Mouse (Mus musculus): ENCODE results near the gene Gm4894. TPM values are rescaled to one million over a fixed set of nuclear protein-coding genes. Genes with fewer than 3 reads are reported as not detected.
A peak's percentile ranks its signal among the peaks of the same experiment; 100 is the strongest.

Gene Gm4894
- total RNA-seq (2021): not detected
- long read RNA-seq, experiment 1: 0 reads
- long read RNA-seq, experiment 2: 0 reads

GRCm38 (mm10) chr9:49250231-49250630 is at the start of gene Gm4894:
Gene Gm4894 (plus strand): TSS chr9:49250531.
- DNase-seq: no peak

DNA sequence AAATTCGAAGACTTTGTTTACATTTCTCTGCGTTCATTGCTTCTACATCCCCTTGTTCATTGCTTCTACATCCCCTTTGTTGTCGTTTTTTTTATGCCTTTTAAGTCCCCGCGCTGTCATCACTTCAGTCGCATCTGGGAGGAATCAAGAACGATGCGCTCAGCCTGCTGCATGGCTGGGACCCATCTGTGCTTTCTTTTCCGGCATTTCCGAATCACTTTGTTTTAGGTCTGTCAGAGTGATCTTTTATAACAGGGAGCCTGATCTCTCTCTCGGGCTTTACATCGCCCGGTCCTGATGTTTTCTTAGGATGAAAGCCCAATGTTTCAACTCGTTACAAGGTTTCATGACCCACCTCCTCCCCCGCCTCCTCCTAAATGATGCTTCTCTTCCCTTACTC is 44.0 kb upstream of the Gm4894 start:
- DNase-seq: no peak

GRCm38 (mm10) chr9:49211493-49211892 is 38.8 kb upstream of the Gm4894 start:
- no peak for DNase-seq

- no peak for DNase-seq
Measured at GRCm38 (mm10) chr9:49214734-49215133, 35.6 kb upstream of the Gm4894 start.

DNA sequence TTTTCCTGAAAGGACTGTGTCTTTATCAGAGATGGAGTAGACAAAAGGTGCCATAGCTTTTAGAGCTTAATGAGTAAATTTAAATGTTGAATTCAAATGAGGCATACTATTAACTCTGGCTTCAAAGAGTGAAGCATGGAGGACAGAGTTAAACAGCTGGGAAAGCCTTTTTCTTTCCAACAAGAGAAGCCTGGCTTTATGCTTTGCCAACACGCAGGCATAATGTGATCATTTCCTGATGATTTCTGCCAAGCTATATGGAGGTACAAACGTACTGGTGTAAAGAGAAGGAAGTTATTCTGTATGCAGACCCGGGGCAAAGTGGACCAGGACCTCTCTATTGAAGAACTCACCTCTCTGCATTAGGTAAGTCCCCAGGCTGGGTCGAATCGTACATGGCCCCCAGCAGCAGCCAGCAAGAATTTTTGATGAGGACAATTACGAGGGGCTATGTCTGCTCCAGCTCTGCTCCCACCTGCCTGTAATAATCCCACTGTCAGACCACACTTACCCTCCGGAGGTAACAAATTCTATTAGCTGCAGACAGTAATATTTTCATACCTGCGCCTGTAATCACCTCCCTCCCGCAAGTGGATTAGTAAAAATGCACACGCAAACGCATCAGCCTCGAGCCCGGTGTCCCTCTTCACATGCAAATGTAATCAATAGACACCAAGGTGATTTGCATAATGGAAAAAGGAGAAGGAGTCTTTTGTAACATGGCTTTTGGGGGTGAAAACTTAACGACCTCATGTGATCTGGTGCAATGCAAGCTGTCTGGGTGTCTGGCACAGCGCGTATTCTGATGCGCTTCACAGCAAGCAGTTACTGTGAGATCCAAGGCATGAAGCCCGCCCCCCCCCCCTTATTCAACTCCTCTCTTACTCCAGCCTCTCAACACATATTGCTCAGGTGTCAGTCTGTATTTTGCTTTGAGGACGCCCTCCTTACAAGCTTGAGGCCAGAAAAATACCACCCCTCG is 32.4 kb upstream of the Gm4894 start:
- no peak for DNase-seq

GRCm38 (mm10) chr9:49224488-49224887 is 25.8 kb upstream of the Gm4894 start:
- no peak for DNase-seq

- DNase-seq: no peak
Measured at GRCm38 (mm10) chr9:49227442-49227841, 22.9 kb upstream of the Gm4894 start.

GRCm38 (mm10) chr9:49229054-49229453 is 21.3 kb upstream of the Gm4894 start:
- DNase-seq: no peak

GRCm38 (mm10) chr9:49246839-49247238 is 3.5 kb upstream of the Gm4894 start:
- DNase-seq: peak; percentile 71

DNA sequence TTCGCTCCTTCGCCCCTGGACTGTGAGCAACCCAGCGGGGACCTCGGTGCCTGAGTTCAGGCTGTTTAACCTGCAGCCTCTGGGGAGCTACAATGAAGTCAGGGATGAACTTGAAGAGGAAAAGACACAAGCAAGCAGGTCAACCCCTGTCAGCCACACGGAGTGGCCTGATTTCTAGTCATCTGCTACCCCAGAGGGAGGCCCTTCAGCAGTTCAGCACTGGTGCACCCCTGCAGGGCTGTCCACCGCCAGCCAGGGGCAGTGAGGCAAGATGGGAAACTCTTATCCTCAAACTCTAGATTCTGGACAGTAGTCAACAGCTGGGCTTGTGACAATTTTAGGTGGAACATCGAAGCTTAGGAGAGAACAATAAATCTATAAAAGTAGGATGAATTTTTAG is 18.6 kb downstream of the Gm4894 start:
- no peak for DNase-seq

GRCm38 (mm10) chr9:49273566-49273965 is 23.2 kb downstream of the Gm4894 start:
- DNase-seq: no peak

- DNase-seq: no peak
Measured at GRCm38 (mm10) chr9:49275976-49276375, 25.6 kb downstream of the Gm4894 start.

DNA sequence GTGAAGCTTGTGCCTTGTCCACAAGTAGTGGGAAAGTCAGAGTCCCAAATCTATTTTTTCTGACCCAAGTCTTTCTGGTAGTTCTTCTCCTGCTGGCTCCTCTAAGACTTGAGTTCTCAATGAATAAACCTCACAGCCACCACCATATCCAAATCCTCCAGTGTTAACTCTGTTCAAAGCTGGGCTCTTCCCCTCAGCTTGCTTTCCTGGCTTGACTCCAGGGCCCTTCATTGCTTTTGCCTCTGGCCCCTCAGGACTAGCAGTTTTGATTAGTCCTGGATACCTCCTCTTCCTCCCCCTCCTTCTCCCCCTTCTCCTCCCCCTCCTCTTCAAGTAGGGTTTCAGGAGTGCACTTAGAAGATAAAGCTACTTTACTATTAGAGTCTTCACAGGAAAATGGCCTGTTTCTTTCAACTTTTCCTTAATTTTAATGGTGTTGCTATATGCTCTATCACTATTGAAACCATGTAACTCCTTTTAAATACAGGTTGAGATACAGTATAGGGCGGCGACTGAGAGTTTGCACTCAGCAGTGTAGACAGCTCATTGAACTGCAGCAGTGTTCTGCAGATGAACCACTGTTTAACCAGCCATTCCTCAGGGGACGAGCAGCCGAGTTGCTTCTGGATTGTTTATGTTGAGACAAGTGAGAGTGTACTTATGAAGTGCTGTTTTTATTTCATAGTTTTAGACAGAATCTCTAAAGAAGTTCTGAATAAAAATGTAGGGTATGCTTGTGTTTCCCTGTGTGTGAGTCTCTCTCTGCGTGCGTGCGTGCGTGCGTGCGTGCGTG is 26.4 kb downstream of the Gm4894 start:
- DNase-seq: no peak

- no peak for DNase-seq
Measured at GRCm38 (mm10) chr9:49295101-49295500, 44.8 kb downstream of the Gm4894 start.

GRCm38 (mm10) chr9:49307576-49307975 is 57.2 kb downstream of the Gm4894 start:
- DNase-seq: no peak

DNA sequence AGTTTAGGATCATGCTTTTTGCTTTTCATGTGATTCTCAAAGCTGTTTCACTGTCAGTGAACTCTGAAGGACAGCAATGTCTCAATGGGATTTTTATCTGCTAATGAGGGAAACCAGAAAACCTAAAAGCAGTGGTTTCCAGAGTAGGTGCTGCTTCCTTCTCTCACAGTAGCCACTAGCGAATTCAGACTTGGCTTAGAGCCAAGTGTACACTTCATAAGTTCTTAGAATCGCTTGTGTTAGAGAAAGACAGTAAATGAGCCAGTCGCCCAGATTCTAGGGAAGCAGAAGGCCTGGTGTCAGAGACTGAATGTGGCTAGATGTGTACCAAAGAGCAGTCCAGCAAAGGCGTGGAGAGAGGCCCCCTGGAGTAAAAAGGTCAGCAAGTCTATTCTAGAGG is 60.5 kb downstream of the Gm4894 start:
- DNase-seq: no peak

DNA sequence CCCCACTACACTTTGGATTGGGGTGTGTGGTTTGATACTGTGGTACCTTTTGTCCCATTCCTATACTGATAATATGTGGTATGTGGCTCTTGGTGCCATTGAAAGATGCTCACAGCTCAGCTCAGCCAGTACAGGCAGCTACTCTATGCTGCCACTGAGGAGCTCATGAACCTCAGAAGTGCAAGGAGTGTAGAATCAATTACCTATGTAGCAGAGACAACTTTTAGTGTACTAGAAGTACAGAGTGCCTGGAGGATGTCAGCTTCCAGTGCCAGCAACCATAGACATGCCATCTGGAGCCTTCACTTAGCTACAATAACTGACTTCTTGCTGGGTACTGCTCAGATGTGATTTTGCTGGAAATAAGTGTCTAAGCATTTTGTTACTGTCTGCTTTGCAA is 68.3 kb downstream of the Gm4894 start:
- no peak for DNase-seq

Other genes with a start within 250 kb of the Gm4894 start
- gene Zw10, start 194.9 kb upstream of the Gm4894 start, total RNA-seq (2021): 1 to 10 TPM; 6.6 to 8.6 TPM
- 1 to 10 TPM in 1 of 2 experiments, under 1 TPM in 1; 0.85 to 1.8 TPM for gene Tmprss5, start 169.3 kb upstream of the Gm4894 start, total RNA-seq (2021)
- not detected for gene Drd2, start 90.1 kb downstream of the Gm4894 start, total RNA-seq (2021)
- gene Ankk1, start 176.5 kb downstream of the Gm4894 start, total RNA-seq (2021): not detected
- gene Ttc12, start 235.7 kb downstream of the Gm4894 start, total RNA-seq (2021): under 1 TPM; 0.66 to 0.93 TPM